Mouse (Mus musculus) cerebellum, adult 2 months (tissue): ENCODE data around the gene Ubl4b.

ENCODE experiments used
- CTCF ChIP-seq: fragments of 200-500 bp; IDR thresholded peaks from 2 replicates; pipeline ENCODE4 v1.5.1; 2011; ENCODE audit warnings: low read depth, mild to moderate bottlenecking, control low read depth, low read length, moderate library complexity, borderline replicate concordance; ENCODE audit not compliant: insufficient read depth
- POLR2A ChIP-seq: fragments of 200-500 bp; IDR thresholded peaks from 2 replicates; pipeline ENCODE4 v1.6.1; 2011; ENCODE audit warnings: low read length, control low read depth, borderline replicate concordance; ENCODE audit not compliant: insufficient read depth

- TF ChIP-seq CTCF = no peak
- TF ChIP-seq POLR2A = no peak
Measured at GRCm38 (mm10) chr3:107537504-107537889, 17.4 kb downstream of the Ubl4b start.
